8 mouse cellular contexts compared by ENCODE assay signal in genomic region chr4:133574070-133574842, GRCm38 (mm10). TPM values are rescaled to one million over a fixed set of nuclear protein-coding genes. Genes with fewer than 3 reads are reported as not detected.
DNase-seq lines count a peak whose midpoint lies in the region; ATAC-seq and TF ChIP-seq lines count a peak whose summit lies in the region.

Gene Gpatch3, plus strand, starts transcription at chr4:133574745.

- H3K36me3 ChIP-seq in heart, embryonic 15.5 days, result peaks cover 10% of the 10 kb centered on the region; the same call in 1 of the 2 replicates
- H3K36me3 ChIP-seq in liver, embryonic 14.5 days (replicated peaks; ENCODE audit: control insufficient read depth, insufficient read depth, low read depth), result no peaks in the 10 kb centered on the region
- no peaks in the 10 kb centered on the region for H3K36me3 ChIP-seq in neural tube, embryonic 11.5 days (ENCODE audit: control insufficient read depth, insufficient read depth, low read length)
- H3K36me3 ChIP-seq in stomach, postnatal 0 days (ENCODE audit: control insufficient read depth, insufficient read depth, low read length), result peaks cover 4% of the 10 kb centered on the region; the same call in 1 of the 2 replicates

- peak; percentile 93 for DNase-seq in CD4-positive, CD25-positive, alpha-beta regulatory T cell, adult 2 months (ENCODE audit: low read depth, low spot score)
- peak; percentile 79 for DNase-seq in fibroblast of lung, adult 2 months (ENCODE audit: low read depth)
- DNase-seq in kidney, postnatal 25 days, result peak; percentile 97 to 98
- peak; percentile 86 to 90 (median 87) for DNase-seq in liver, embryonic 14.5 days (ENCODE audit: low read depth in 3 of 3, low spot score in 3 of 3)
- peak; percentile 91 for DNase-seq in neural tube, embryonic 11.5 days (ENCODE audit: low spot score)
- DNase-seq in stomach, postnatal 0 days (ENCODE audit: low spot score), result peak; percentile 93

- H3K4me2 ChIP-seq in heart, embryonic 15.5 days, result peak within 1 kb of the TSS; percentile 97
- H3K4me2 ChIP-seq in liver, embryonic 14.5 days (ENCODE audit: low read depth), result peak within 1 kb of the TSS; percentile 93
- H3K4me2 ChIP-seq in neural tube, embryonic 11.5 days (ENCODE audit: low read depth), result peak within 1 kb of the TSS; percentile 77
- peak within 1 kb of the TSS; percentile 96 for H3K4me2 ChIP-seq in stomach, postnatal 0 days (replicated peaks; ENCODE audit: low read depth)

- WGBS in heart, embryonic 15.5 days, result 6% methylated on average over 44 of the region's 44 CpGs
- 2% methylated on average over 44 of the region's 44 CpGs for WGBS in liver, embryonic 14.5 days (ENCODE audit: insufficient replicate concordance)
- 7% methylated on average over 44 of the region's 44 CpGs for WGBS in neural tube, embryonic 11.5 days
- WGBS in stomach, postnatal 0 days, result 6% methylated on average over 44 of the region's 44 CpGs

- peak within 1 kb of the TSS; percentile 33; the same call in 1 of the 2 replicates for H3K27ac ChIP-seq in brown adipose tissue, adult 24 weeks (replicated peaks; ENCODE audit: low read depth, low read length)
- H3K27ac ChIP-seq in heart, embryonic 15.5 days, result peak within 1 kb of the TSS; percentile 76
- peak within 1 kb of the TSS; percentile 74 for H3K27ac ChIP-seq in liver, embryonic 14.5 days
- peak within 1 kb of the TSS; percentile 74 for H3K27ac ChIP-seq in neural tube, embryonic 11.5 days (ENCODE audit: low read depth, low read length)
- peak within 1 kb of the TSS; percentile 88 for H3K27ac ChIP-seq in stomach, postnatal 0 days (replicated peaks)

- peak; percentile 72 for TF ChIP-seq EP300 in liver, embryonic 14.5 days (IDR thresholded peaks at IDR 0.05; ENCODE audit: low read depth)
- peak; percentile 98 for TF ChIP-seq EP300 in stomach, postnatal 0 days (optimal IDR thresholded peaks at IDR 0.05)

- peak; percentile 84 for ATAC-seq in heart, embryonic 15.5 days (replicated peaks; ENCODE audit: insufficient number of reproducible peaks, insufficient read depth, low FRiP score, low read depth)
- peak; percentile 86 for ATAC-seq in liver, embryonic 14.5 days (ENCODE audit: insufficient read depth)
- ATAC-seq in neural tube, embryonic 11.5 days (ENCODE audit: insufficient read depth, low FRiP score, low TSS enrichment), result peak; percentile 86
- peak; percentile 92 for ATAC-seq in stomach, postnatal 0 days (ENCODE audit: low FRiP score, low TSS enrichment)

- peak within 1 kb of the TSS; percentile 88 for H3K9ac ChIP-seq in heart, embryonic 15.5 days
- H3K9ac ChIP-seq in liver, embryonic 14.5 days (replicated peaks), result peak within 1 kb of the TSS; percentile 86
- H3K9ac ChIP-seq in neural tube, embryonic 11.5 days (ENCODE audit: low read length), result peak within 1 kb of the TSS; percentile 68
- peak within 1 kb of the TSS; percentile 92 for H3K9ac ChIP-seq in stomach, postnatal 0 days (ENCODE audit: low read length)

- H3K27me3 ChIP-seq in heart, embryonic 15.5 days, result no peaks in the 10 kb centered on the region
- H3K27me3 ChIP-seq in liver, embryonic 14.5 days (ENCODE audit: control insufficient read depth, insufficient read depth, low read length), result no peaks in the 10 kb centered on the region
- no peaks in the 10 kb centered on the region for H3K27me3 ChIP-seq in neural tube, embryonic 11.5 days (ENCODE audit: control insufficient read depth, insufficient read depth, low read length)
- no peaks in the 10 kb centered on the region for H3K27me3 ChIP-seq in stomach, postnatal 0 days (ENCODE audit: control insufficient read depth, insufficient read depth, low read length)

- no peaks in the 10 kb centered on the region for H3K9me3 ChIP-seq in heart, embryonic 15.5 days (replicated peaks)
- no peaks in the 10 kb centered on the region for H3K9me3 ChIP-seq in liver, embryonic 14.5 days (ENCODE audit: control insufficient read depth, low read length)
- H3K9me3 ChIP-seq in neural tube, embryonic 11.5 days (ENCODE audit: control insufficient read depth, low read length), result no peaks in the 10 kb centered on the region
- H3K9me3 ChIP-seq in stomach, postnatal 0 days (ENCODE audit: control insufficient read depth, low read length), result no peaks in the 10 kb centered on the region

- H3K4me1 ChIP-seq in brown adipose tissue, adult 24 weeks (ENCODE audit: control insufficient read depth, insufficient read depth, insufficient read length, low read length), result peaks cover 2% of the 10 kb centered on the region
- peaks cover 12% of the 10 kb centered on the region for H3K4me1 ChIP-seq in heart, embryonic 15.5 days (replicated peaks)
- H3K4me1 ChIP-seq in liver, embryonic 14.5 days (replicated peaks; ENCODE audit: control insufficient read depth in 2 of 2, insufficient read depth in 2 of 2, low read length in 1 of 2), result peaks cover 8 to 14% of the 10 kb centered on the region in 2 experiments
- H3K4me1 ChIP-seq in neural tube, embryonic 11.5 days (ENCODE audit: control insufficient read depth, insufficient read depth, low read length), result peaks cover 9% of the 10 kb centered on the region
- H3K4me1 ChIP-seq in stomach, postnatal 0 days (replicated peaks; ENCODE audit: control insufficient read depth, insufficient read depth), result no peaks in the 10 kb centered on the region; the same call in 1 of the 2 replicates

- TF ChIP-seq CTCF in liver, embryonic 14.5 days (IDR thresholded peaks at IDR 0.05; ENCODE audit: low read depth), result peak; percentile 36; the same call in 1 of the 2 replicates
- peak; percentile 56 for TF ChIP-seq CTCF in stomach, postnatal 0 days (IDR thresholded peaks at IDR 0.05; ENCODE audit: low read depth)

- peak within 1 kb of the TSS; percentile 90 for H3K4me3 ChIP-seq in brown adipose tissue, adult 24 weeks (ENCODE audit: insufficient read depth, low read depth, low read length)
- peak within 1 kb of the TSS; percentile 97 for H3K4me3 ChIP-seq in heart, embryonic 15.5 days
- peak within 1 kb of the TSS; percentile 89 to 95 for H3K4me3 ChIP-seq in liver, embryonic 14.5 days (ENCODE audit: insufficient read depth in 1 of 2, low read depth in 2 of 2, low read length in 2 of 2)
- H3K4me3 ChIP-seq in neural tube, embryonic 11.5 days (ENCODE audit: low read depth, low read length), result peak within 1 kb of the TSS; percentile 68
- peak within 1 kb of the TSS; percentile 82 for H3K4me3 ChIP-seq in stomach, postnatal 0 days (ENCODE audit: low read depth, low read length)

RNA-seq across cellular contexts. Expression of gene Gpatch3, which starts in this region (rescaled TPM):
- 0.96 and 1.5 TPM in 2 replicates for polyA plus RNA-seq in brown adipose tissue, adult 24 weeks (2012; ENCODE audit: insufficient read depth, insufficient read length, missing spikeins)
- polyA plus RNA-seq in heart, embryonic 15.5 days (2015; fragmentation: Nextera tagmentation; extraction: Ambion mirVana), result 3.8 and 4.8 TPM in 2 replicates
- 1.9 and 3.1 TPM in 2 replicates for polyA plus RNA-seq in liver, embryonic 14.5 days (2012; rRNA removed)
- polyA plus RNA-seq in liver, embryonic 14.5 days (2014; fragmentation: Nextera tagmentation; extraction: Ambion mirVana), result 3.1 and 4.6 TPM in 2 replicates
- polyA plus RNA-seq in neural tube, embryonic 11.5 days (2014; fragmentation: Nextera tagmentation; extraction: Ambion mirVana), result 8.5 and 10.7 TPM in 2 replicates
- polyA plus RNA-seq in stomach, postnatal 0 days (2015; fragmentation: Nextera tagmentation; extraction: Ambion mirVana), result 3.6 and 3.8 TPM in 2 replicates

Comparison
In these comparisons a context has a peak if more than half of its experiments do, and no peak if none do; other contexts are left out.
1. Peak in every context shown above with its lines: DNase-seq, ATAC-seq, H3K4me3 ChIP-seq and H3K27ac ChIP-seq.
2. H3K27ac ChIP-seq: peak in every context shown above with its lines; median percentile 88 in stomach, postnatal 0 days; 76 in heart, embryonic 15.5 days; 74 in liver, embryonic 14.5 days; 74 in neural tube, embryonic 11.5 days; 33 in brown adipose tissue, adult 24 weeks.